Mouse (Mus musculus): ENCODE data around the gene Mrtfb. TPM values are rescaled to one million over a fixed set of nuclear protein-coding genes. Genes with fewer than 3 reads are reported as not detected.
"Not testable (repeated sequence)": the region's sequence is repeated elsewhere in the genome, so short reads cannot be mapped to it uniquely, and the experiment has no call there.

Mrtfb gene
- polyA plus RNA-seq, 1 experiment from 2014 or later, result 14.9 TPM

- Histone ChIP-seq H3K27ac (replicated peaks; ENCODE audit: low read depth, low read length) (no peak overlapping the region), H3K4me2 (ENCODE audit: low read length) (peak overlapping the region; percentile 89), H3K9me3 (ENCODE audit: control insufficient read depth, low read length) (no peaks in the 10 kb centered on the region), H3K36me3 (ENCODE audit: control insufficient read depth, insufficient read depth, low read length) (no peaks in the 10 kb centered on the region), H3K4me3 (replicated peaks; ENCODE audit: low read depth, low read length) (peak overlapping the region; percentile 87), H3K9ac (replicated peaks; ENCODE audit: low read length) (no peak overlapping the region), H3K4me1 (ENCODE audit: control insufficient read depth, insufficient read depth, low read length) (peaks cover 8% of the 10 kb centered on the region; the same call in 1 of the 2 replicates), H3K27me3 (ENCODE audit: control insufficient read depth, insufficient read depth, low read length) (no peaks in the 10 kb centered on the region)
- ATAC-seq (ENCODE audit: low FRiP score, low TSS enrichment) (no peak), DNase-seq (peak; percentile 3)
- WGBS, result 39% methylated on average over 5 of the region's 5 CpGs
These were observed 1.2 kb downstream of the Mrtfb start for GRCm38 (mm10) chr16:13257528-13257835.

DNA sequence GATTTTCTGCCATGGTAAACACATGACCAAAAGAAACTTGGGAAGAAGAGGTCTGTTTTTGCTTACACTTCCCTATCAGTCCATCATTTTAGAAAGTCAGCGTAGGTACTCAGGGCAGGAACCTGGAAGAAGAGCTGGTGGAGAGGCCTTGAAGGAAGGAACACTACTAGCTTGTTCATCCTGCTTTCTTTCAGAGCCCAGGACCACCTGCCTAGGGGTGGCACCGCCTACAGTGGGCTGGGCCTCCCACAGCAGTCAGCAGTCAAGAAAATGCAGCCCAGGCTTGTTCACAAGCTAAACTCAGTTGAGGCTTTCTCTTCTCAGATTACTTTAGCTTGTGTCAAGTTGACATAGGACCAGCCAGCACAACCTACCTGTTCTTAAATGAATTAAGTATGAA, 2.7 kb downstream of the Mrtfb start:
- DNase-seq, result no peak
- Histone ChIP-seq H3K9me3 (ENCODE audit: control insufficient read depth, low read length) (no peaks in the 10 kb centered on the region), H3K36me3 (ENCODE audit: control insufficient read depth, insufficient read depth, low read length) (no peaks in the 10 kb centered on the region), H3K4me1 (ENCODE audit: control insufficient read depth, insufficient read depth, low read length) (peaks cover 8% of the 10 kb centered on the region; the same call in 1 of the 2 replicates), H3K4me3 (replicated peaks; ENCODE audit: low read depth, low read length) (no peak overlapping the region), H3K27me3 (ENCODE audit: control insufficient read depth, insufficient read depth, low read length) (no peaks in the 10 kb centered on the region), H3K27ac (replicated peaks; ENCODE audit: low read depth, low read length) (no peak overlapping the region), H3K9ac (replicated peaks; ENCODE audit: low read length) (no peak overlapping the region), H3K4me2 (ENCODE audit: low read length) (no peak overlapping the region)
- no peak for ATAC-seq (ENCODE audit: low FRiP score, low TSS enrichment)
- WGBS, result 86% methylated on average over 2 of the region's 2 CpGs

GRCm38 (mm10) chr16:13266312-13266711, 10.0 kb downstream of the Mrtfb start:
- Histone ChIP-seq H3K36me3 (ENCODE audit: control insufficient read depth, insufficient read depth, low read length) (peaks cover 3% of the 10 kb centered on the region; the same call in 1 of the 2 replicates), H3K27me3 (ENCODE audit: control insufficient read depth, insufficient read depth, low read length) (no peaks in the 10 kb centered on the region), H3K9ac (replicated peaks; ENCODE audit: low read length) (no peak overlapping the region), H3K9me3 (ENCODE audit: control insufficient read depth, low read length) (no peaks in the 10 kb centered on the region), H3K27ac (replicated peaks; ENCODE audit: low read depth, low read length) (no peak overlapping the region), H3K4me3 (replicated peaks; ENCODE audit: low read depth, low read length) (no peak overlapping the region), H3K4me1 (ENCODE audit: control insufficient read depth, insufficient read depth, low read length) (no peaks in the 10 kb centered on the region), H3K4me2 (ENCODE audit: low read length) (no peak overlapping the region)
- ATAC-seq (ENCODE audit: low FRiP score, low TSS enrichment) (no peak), DNase-seq (peak; percentile 4)
- WGBS, result 53% methylated on average over 3 of the region's 3 CpGs

DNA sequence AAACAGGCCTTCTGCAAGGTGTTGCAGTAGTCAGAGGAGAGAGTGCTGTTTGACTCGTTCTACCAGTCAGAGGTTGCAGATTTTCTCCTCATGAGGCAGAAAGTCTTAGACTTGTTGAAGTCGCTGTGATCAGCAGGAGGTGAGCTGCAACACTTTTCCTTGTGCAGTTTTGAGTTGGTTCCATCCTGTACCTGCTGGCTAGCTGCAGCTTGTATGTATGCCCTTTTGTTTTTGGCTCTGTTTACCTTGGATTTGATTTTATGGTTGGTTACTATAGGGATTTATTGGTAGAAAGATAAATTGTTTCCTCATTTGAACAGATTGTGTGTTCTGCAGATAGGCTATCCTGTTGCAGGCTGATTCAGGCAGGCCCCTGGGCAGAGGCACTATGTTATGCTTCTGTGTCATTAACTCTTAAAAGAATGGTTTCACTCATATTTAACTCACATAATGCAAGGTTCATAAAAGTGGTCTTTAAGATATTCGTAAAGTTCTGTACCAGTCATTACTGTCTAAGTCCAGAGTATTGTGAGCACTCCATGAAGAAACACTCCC, 11.1 kb downstream of the Mrtfb start:
- no peak overlapping the region for H3K4me3 ChIP-seq (replicated peaks; ENCODE audit: low read depth, low read length)
- 91% methylated on average over 3 of the region's 3 CpGs for WGBS
- H3K27ac ChIP-seq (replicated peaks; ENCODE audit: low read depth, low read length), result no peak overlapping the region
- H3K4me1 ChIP-seq (ENCODE audit: control insufficient read depth, insufficient read depth, low read length), result no peaks in the 10 kb centered on the region
- no peak overlapping the region for H3K4me2 ChIP-seq (ENCODE audit: low read length)
- ATAC-seq (ENCODE audit: low FRiP score, low TSS enrichment) (no peak), DNase-seq (no peak)
- peaks cover 3% of the 10 kb centered on the region; the same call in 1 of the 2 replicates for H3K36me3 ChIP-seq (ENCODE audit: control insufficient read depth, insufficient read depth, low read length)
- no peaks in the 10 kb centered on the region for H3K9me3 ChIP-seq (ENCODE audit: control insufficient read depth, low read length)
- no peak overlapping the region for H3K9ac ChIP-seq (replicated peaks; ENCODE audit: low read length)
- H3K27me3 ChIP-seq (ENCODE audit: control insufficient read depth, insufficient read depth, low read length), result no peaks in the 10 kb centered on the region

- H3K4me3 ChIP-seq (replicated peaks; ENCODE audit: low read depth, low read length), result no peak overlapping the region
- H3K4me2 ChIP-seq (ENCODE audit: low read length), result no peak overlapping the region
- ATAC-seq (ENCODE audit: low FRiP score, low TSS enrichment) (no peak), DNase-seq (no peak)
- no peak overlapping the region for H3K27ac ChIP-seq (replicated peaks; ENCODE audit: low read depth, low read length)
- H3K9ac ChIP-seq (replicated peaks; ENCODE audit: low read length), result no peak overlapping the region
- no peaks in the 10 kb centered on the region for H3K4me1 ChIP-seq (ENCODE audit: control insufficient read depth, insufficient read depth, low read length)
- H3K36me3 ChIP-seq (ENCODE audit: control insufficient read depth, insufficient read depth, low read length), result peaks cover 3% of the 10 kb centered on the region; the same call in 1 of the 2 replicates
- no peaks in the 10 kb centered on the region for H3K9me3 ChIP-seq (ENCODE audit: control insufficient read depth, low read length)
- 97% methylated on average over 2 of the region's 2 CpGs for WGBS
- H3K27me3 ChIP-seq (ENCODE audit: control insufficient read depth, insufficient read depth, low read length), result no peaks in the 10 kb centered on the region
These were observed 13.1 kb downstream of the Mrtfb start for GRCm38 (mm10) chr16:13269426-13269825.

- Histone ChIP-seq H3K4me2 (ENCODE audit: low read length) (no peak overlapping the region), H3K4me1 (ENCODE audit: control insufficient read depth, insufficient read depth, low read length) (no peaks in the 10 kb centered on the region), H3K27me3 (ENCODE audit: control insufficient read depth, insufficient read depth, low read length) (no peaks in the 10 kb centered on the region), H3K27ac (replicated peaks; ENCODE audit: low read depth, low read length) (no peak overlapping the region), H3K9ac (replicated peaks; ENCODE audit: low read length) (no peak overlapping the region), H3K4me3 (replicated peaks; ENCODE audit: low read depth, low read length) (no peak overlapping the region), H3K9me3 (ENCODE audit: control insufficient read depth, low read length) (no peaks in the 10 kb centered on the region), H3K36me3 (ENCODE audit: control insufficient read depth, insufficient read depth, low read length) (no peaks in the 10 kb centered on the region)
- DNase-seq, result no peak
- no peak for ATAC-seq (ENCODE audit: low FRiP score, low TSS enrichment)
- WGBS, result 99% methylated on average over 2 of the region's 2 CpGs
These were observed 20.0 kb downstream of the Mrtfb start for GRCm38 (mm10) chr16:13276258-13276657.

DNA sequence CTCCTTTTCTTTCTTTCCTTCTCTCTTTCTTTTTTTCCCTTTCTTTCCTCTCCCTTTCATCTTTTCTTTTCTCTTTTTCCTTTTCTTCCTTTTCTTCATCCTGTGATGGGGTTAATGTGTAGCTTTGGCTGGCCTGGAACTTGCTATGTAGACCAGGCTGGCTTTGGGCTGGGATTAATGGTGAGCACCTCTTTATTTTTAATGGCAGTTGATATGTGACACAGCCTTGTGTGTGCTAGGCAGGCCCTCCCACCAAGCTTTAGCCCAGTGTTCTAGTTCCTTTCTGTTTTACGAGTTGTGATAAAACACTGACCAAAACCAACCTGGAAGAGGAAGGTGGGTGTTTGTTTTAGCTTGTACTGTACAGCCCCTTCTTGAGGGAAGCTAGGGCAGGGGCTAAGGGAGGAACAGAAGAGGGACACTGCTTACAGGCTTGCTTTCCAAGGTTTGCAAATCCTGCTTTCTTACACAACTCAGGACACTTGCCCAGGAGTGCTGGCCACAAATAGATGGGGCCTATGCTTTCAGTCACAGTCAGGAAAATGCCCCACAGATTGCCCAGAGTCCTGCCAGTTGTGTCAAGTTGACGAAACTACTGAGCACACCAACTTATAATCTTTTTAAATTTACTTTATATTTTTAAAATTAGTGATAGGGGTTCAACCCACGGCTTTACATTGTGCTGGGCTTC, 20.6 kb downstream of the Mrtfb start:
- ATAC-seq (ENCODE audit: low FRiP score, low TSS enrichment) (no peak), DNase-seq (no peak)
- Histone ChIP-seq H3K4me3 (replicated peaks; ENCODE audit: low read depth, low read length) (no peak overlapping the region), H3K4me2 (ENCODE audit: low read length) (no peak overlapping the region), H3K4me1 (ENCODE audit: control insufficient read depth, insufficient read depth, low read length) (no peaks in the 10 kb centered on the region), H3K36me3 (ENCODE audit: control insufficient read depth, insufficient read depth, low read length) (no peaks in the 10 kb centered on the region), H3K9me3 (ENCODE audit: control insufficient read depth, low read length) (no peaks in the 10 kb centered on the region), H3K9ac (replicated peaks; ENCODE audit: low read length) (no peak overlapping the region), H3K27me3 (ENCODE audit: control insufficient read depth, insufficient read depth, low read length) (no peaks in the 10 kb centered on the region), H3K27ac (replicated peaks; ENCODE audit: low read depth, low read length) (no peak overlapping the region)
- 93% methylated on average over 3 of the region's 3 CpGs for WGBS

GRCm38 (mm10) chr16:13286425-13286824, 30.1 kb downstream of the Mrtfb start:
- not testable (repeated sequence) for H3K4me3 ChIP-seq (replicated peaks; ENCODE audit: low read depth, low read length); ATAC-seq (ENCODE audit: low FRiP score, low TSS enrichment); H3K27ac ChIP-seq (replicated peaks; ENCODE audit: low read depth, low read length); H3K4me1 ChIP-seq (ENCODE audit: control insufficient read depth, insufficient read depth, low read length); H3K27me3 ChIP-seq (ENCODE audit: control insufficient read depth, insufficient read depth, low read length); H3K9ac ChIP-seq (replicated peaks; ENCODE audit: low read length); DNase-seq; H3K4me2 ChIP-seq (ENCODE audit: low read length); H3K9me3 ChIP-seq (ENCODE audit: control insufficient read depth, low read length); H3K36me3 ChIP-seq (ENCODE audit: control insufficient read depth, insufficient read depth, low read length)

DNA sequence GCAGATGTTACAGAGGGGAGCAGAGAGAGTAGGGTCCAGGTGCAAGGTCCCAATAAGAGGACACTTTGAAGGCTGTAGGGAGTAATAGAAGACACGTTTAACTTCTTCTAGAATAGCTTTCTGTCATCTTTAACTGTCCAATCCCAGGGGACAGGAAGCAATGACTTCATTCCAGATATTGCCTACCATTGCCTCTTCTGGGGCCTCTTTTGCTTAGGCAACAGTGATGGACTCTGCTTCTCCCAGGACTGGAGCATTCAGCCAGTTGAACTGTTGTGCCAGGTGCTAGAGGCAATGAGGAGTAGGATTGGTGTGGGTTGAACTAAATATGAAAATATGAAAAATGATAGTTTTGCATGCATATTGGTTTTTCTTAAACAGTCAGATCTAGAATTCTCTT, 41.6 kb downstream of the Mrtfb start:
- H3K4me2 ChIP-seq (ENCODE audit: low read length), result no peak overlapping the region
- no peaks in the 10 kb centered on the region for H3K9me3 ChIP-seq (ENCODE audit: control insufficient read depth, low read length)
- no peaks in the 10 kb centered on the region for H3K36me3 ChIP-seq (ENCODE audit: control insufficient read depth, insufficient read depth, low read length)
- H3K9ac ChIP-seq (replicated peaks; ENCODE audit: low read length), result no peak overlapping the region
- no peak overlapping the region for H3K4me3 ChIP-seq (replicated peaks; ENCODE audit: low read depth, low read length)
- 72% methylated on average over 1 of the region's 1 CpGs for WGBS
- no peak for DNase-seq
- no peaks in the 10 kb centered on the region for H3K27me3 ChIP-seq (ENCODE audit: control insufficient read depth, insufficient read depth, low read length)
- no peak overlapping the region for H3K27ac ChIP-seq (replicated peaks; ENCODE audit: low read depth, low read length)
- ATAC-seq (ENCODE audit: low FRiP score, low TSS enrichment), result no peak
- H3K4me1 ChIP-seq (ENCODE audit: control insufficient read depth, insufficient read depth, low read length), result no peaks in the 10 kb centered on the region
